Comparison of ENCODE assay signal across 27 mouse cellular contexts in genomic region chr4:98190318-98190717, GRCm38 (mm10).
DNase-seq lines count a peak whose midpoint lies in the region; ATAC-seq and TF ChIP-seq lines count a peak whose summit lies in the region.
"Had no signal": no experiment of that assay in that cellular context is flagged by ENCODE, and none has a peak within 500 bp of the region (broad histone marks: within the 10 kb centered on the region; RNA-seq: fewer than 3 reads in every experiment).

No protein-coding gene starts in this region.

- H3K27me3 ChIP-seq in stomach, embryonic 14.5 days (ENCODE audit: control insufficient read depth, insufficient read depth, low read length) = no peaks in the 10 kb centered on the region
- H3K27me3 ChIP-seq in stomach, postnatal 0 days (ENCODE audit: control insufficient read depth, insufficient read depth, low read length) = no peaks in the 10 kb centered on the region
- H3K27me3 ChIP-seq in liver, postnatal 0 days (ENCODE audit: insufficient read depth, low read length) = no peaks in the 10 kb centered on the region
- H3K27me3 ChIP-seq: CH12.LX; forebrain, embryonic 13.5 days had no signal

- H3K27ac ChIP-seq in stomach, embryonic 14.5 days (ENCODE audit: low read length) = 0 out of 2 replicates have a peak overlapping the region, but pooled peaks have one; percentile 15
- no peak overlapping the region for H3K27ac ChIP-seq in stomach, postnatal 0 days (replicated peaks)
- H3K27ac ChIP-seq in liver, postnatal 0 days (ENCODE audit: low read depth) = peak overlapping the region; percentile 85
- H3K27ac ChIP-seq: forebrain, embryonic 13.5 days; hindbrain, postnatal 0 days; kidney, postnatal 0 days; left cerebral cortex, adult 2 months; limb, embryonic 10.5 days had no signal

- no peak for TF ChIP-seq CTCF in stomach, postnatal 0 days (IDR thresholded peaks at IDR 0.05; ENCODE audit: low read depth)
- no peak for TF ChIP-seq CTCF in liver, postnatal 0 days (IDR thresholded peaks at IDR 0.05; ENCODE audit: low read depth)

- no peak overlapping the region for H3K4me3 ChIP-seq in stomach, embryonic 14.5 days (ENCODE audit: low read depth, low read length)
- H3K4me3 ChIP-seq in stomach, postnatal 0 days (ENCODE audit: low read depth, low read length) = no peak overlapping the region
- H3K4me3 ChIP-seq in liver, postnatal 0 days (ENCODE audit: low read depth, low read length) = no peak overlapping the region
- H3K4me3 ChIP-seq: forebrain, embryonic 13.5 days; left cerebral cortex, adult 2 months; limb, embryonic 10.5 days; myocyte had no signal

- WGBS in stomach, embryonic 14.5 days = 66% methylated on average over 3 of the region's 3 CpGs
- 53% methylated on average over 3 of the region's 3 CpGs for WGBS in stomach, postnatal 0 days
- 61% methylated on average over 3 of the region's 3 CpGs for WGBS in liver, postnatal 0 days (ENCODE audit: insufficient replicate concordance)

- H3K9me3 ChIP-seq in stomach, embryonic 14.5 days (ENCODE audit: control insufficient read depth, low read depth, low read length) = no peaks in the 10 kb centered on the region
- H3K9me3 ChIP-seq in stomach, postnatal 0 days (ENCODE audit: control insufficient read depth, low read length) = no peaks in the 10 kb centered on the region
- no peaks in the 10 kb centered on the region for H3K9me3 ChIP-seq in liver, postnatal 0 days (ENCODE audit: low read length)
- H3K9me3 ChIP-seq: forebrain, embryonic 13.5 days; limb, embryonic 10.5 days had no signal

- H3K36me3 ChIP-seq in stomach, embryonic 14.5 days (ENCODE audit: control insufficient read depth, insufficient read depth, low read length) = no peaks in the 10 kb centered on the region
- no peaks in the 10 kb centered on the region for H3K36me3 ChIP-seq in stomach, postnatal 0 days (ENCODE audit: control insufficient read depth, insufficient read depth, low read length)
- no peaks in the 10 kb centered on the region for H3K36me3 ChIP-seq in liver, postnatal 0 days (replicated peaks; ENCODE audit: insufficient read depth, low read length)
- H3K36me3 ChIP-seq: limb, embryonic 10.5 days had no signal

- no peak overlapping the region for H3K4me2 ChIP-seq in stomach, embryonic 14.5 days (replicated peaks; ENCODE audit: low read depth, low read length)
- no peak overlapping the region for H3K4me2 ChIP-seq in stomach, postnatal 0 days (replicated peaks; ENCODE audit: low read depth)
- no peak overlapping the region for H3K4me2 ChIP-seq in liver, postnatal 0 days (ENCODE audit: low read depth, low read length)
- H3K4me2 ChIP-seq: forebrain, embryonic 13.5 days had no signal

- no peak overlapping the region for H3K9ac ChIP-seq in stomach, embryonic 14.5 days (replicated peaks; ENCODE audit: low read depth, low read length)
- H3K9ac ChIP-seq in stomach, postnatal 0 days (ENCODE audit: low read length) = no peak overlapping the region
- H3K9ac ChIP-seq in liver, postnatal 0 days (replicated peaks) = no peak overlapping the region
- H3K9ac ChIP-seq: forebrain, embryonic 13.5 days had no signal

- peak; percentile 22 to 35 for DNase-seq in kidney, postnatal 4 days
- no peak for DNase-seq in kidney, postnatal 36 days
- no peak for DNase-seq in stomach, postnatal 0 days (ENCODE audit: low spot score)
- no peak for DNase-seq in liver, postnatal 0 days
- no peak for DNase-seq in urinary bladder, postnatal 10 days (ENCODE audit: low spot score)
- DNase-seq in gastrocnemius, postnatal 25 days = no peak
- DNase-seq: adrenal gland, postnatal 36 days; cerebellum, adult 2 months; cerebellum, postnatal 36 days; gastrocnemius, postnatal 10 days; heart, adult 18-20 months; heart, postnatal 4 days; layer of hippocampus, adult 9-11 months; midbrain, embryonic 14.5 days; right cerebral cortex, postnatal 14 days; spleen, adult 18-20 months; thymus, adult 18-20 months; thymus, postnatal 4 days had no signal

- ATAC-seq in stomach, embryonic 14.5 days (ENCODE audit: insufficient number of reproducible peaks, insufficient read depth, low FRiP score, low read depth) = no peak
- no peak for ATAC-seq in stomach, postnatal 0 days (ENCODE audit: low FRiP score, low TSS enrichment)
- ATAC-seq in liver, postnatal 0 days = peak; percentile 49
- ATAC-seq: forebrain, embryonic 13.5 days; hindbrain, postnatal 0 days; intestine, postnatal 0 days had no signal

- no peaks in the 10 kb centered on the region for H3K4me1 ChIP-seq in stomach, embryonic 14.5 days (ENCODE audit: control insufficient read depth, insufficient read depth, low read length)
- no peaks in the 10 kb centered on the region for H3K4me1 ChIP-seq in stomach, postnatal 0 days (replicated peaks; ENCODE audit: control insufficient read depth, insufficient read depth)
- H3K4me1 ChIP-seq in liver, postnatal 0 days (ENCODE audit: insufficient read depth) = peaks cover 25% of the 10 kb centered on the region
- H3K4me1 ChIP-seq: forebrain, embryonic 13.5 days; limb, embryonic 10.5 days had no signal

- TF ChIP-seq EP300 in stomach, postnatal 0 days (optimal IDR thresholded peaks at IDR 0.05) = no peak
- TF ChIP-seq EP300 in liver, postnatal 0 days (IDR thresholded peaks at IDR 0.05; ENCODE audit: low read depth) = no peak

Comparison
In these comparisons a context has a peak if more than half of its experiments do, and no peak if none do; other contexts are left out.
1. DNase-seq: peak in kidney, postnatal 4 days (2 of 2); none in kidney, postnatal 36 days (0 of 2), stomach, postnatal 0 days (single experiment), liver, postnatal 0 days (single experiment), urinary bladder, postnatal 10 days (single experiment) and gastrocnemius, postnatal 25 days (single experiment).